Mouse (Mus musculus): ENCODE measurements around the gene Pbld1. TPM values are rescaled to one million over a fixed set of nuclear protein-coding genes. Genes with fewer than 3 reads are reported as not detected.
"Not testable (repeated sequence)": the region's sequence is repeated elsewhere in the genome, so short reads cannot be mapped to it uniquely, and the experiment has no call there.

The Pbld1 gene
- polyA plus RNA-seq, 1 experiment: 0.23 TPM

GRCm38 (mm10) chr10:63052011-63052410, 8.0 kb upstream of the Pbld1 start:
- 95% methylated on average over 6 of the region's 6 CpGs for WGBS

GRCm38 (mm10) chr10:63053007-63053406, 7.0 kb upstream of the Pbld1 start:
- DNase-seq: no peak
- Histone ChIP-seq H3K4me1 (replicated peaks; ENCODE audit: control insufficient read depth, insufficient read depth, low read length) (no peaks in the 10 kb centered on the region), H3K27ac (ENCODE audit: control insufficient read depth, insufficient read depth, low read length) (no peak overlapping the region), H3K27me3 (ENCODE audit: control insufficient read depth, insufficient read depth, low read length) (no peaks in the 10 kb centered on the region), H3K36me3 (ENCODE audit: control insufficient read depth, insufficient read depth, low read length) (no peaks in the 10 kb centered on the region), H3K4me3 (ENCODE audit: control insufficient read depth, insufficient read depth, low read length) (no peak overlapping the region)
- WGBS: 68% methylated on average over 6 of the region's 6 CpGs
- TF ChIP-seq POLR2A (IDR thresholded peaks at IDR 0.05; ENCODE audit: control insufficient read depth, extremely low read depth, insufficient read depth, low read length, poor library complexity): no peak
- TF ChIP-seq CTCF (IDR thresholded peaks at IDR 0.05; ENCODE audit: borderline replicate concordance, control insufficient read depth, extremely low read depth, insufficient read depth, low read length, poor library complexity): no peak

More at GRCm38 (mm10) chr10:63052011-63052410, 8.0 kb upstream of the Pbld1 start:
- no peaks in the 10 kb centered on the region for H3K27me3 ChIP-seq (ENCODE audit: control insufficient read depth, insufficient read depth, low read length)
- no peak for DNase-seq
- H3K36me3 ChIP-seq (ENCODE audit: control insufficient read depth, insufficient read depth, low read length): no peaks in the 10 kb centered on the region
- H3K27ac ChIP-seq (ENCODE audit: control insufficient read depth, insufficient read depth, low read length): no peak overlapping the region
- no peak overlapping the region for H3K4me3 ChIP-seq (ENCODE audit: control insufficient read depth, insufficient read depth, low read length)
- H3K4me1 ChIP-seq (replicated peaks; ENCODE audit: control insufficient read depth, insufficient read depth, low read length): no peaks in the 10 kb centered on the region
- TF ChIP-seq POLR2A (IDR thresholded peaks at IDR 0.05; ENCODE audit: control insufficient read depth, extremely low read depth, insufficient read depth, low read length, poor library complexity): no peak
- no peak for TF ChIP-seq CTCF (IDR thresholded peaks at IDR 0.05; ENCODE audit: borderline replicate concordance, control insufficient read depth, extremely low read depth, insufficient read depth, low read length, poor library complexity)

GRCm38 (mm10) chr10:63054071-63054470, 5.9 kb upstream of the Pbld1 start:
- 92% methylated on average over 6 of the region's 6 CpGs for WGBS
- not testable (repeated sequence) for H3K27ac ChIP-seq (ENCODE audit: control insufficient read depth, insufficient read depth, low read length); DNase-seq; H3K4me3 ChIP-seq (ENCODE audit: control insufficient read depth, insufficient read depth, low read length); H3K4me1 ChIP-seq (replicated peaks; ENCODE audit: control insufficient read depth, insufficient read depth, low read length); H3K36me3 ChIP-seq (ENCODE audit: control insufficient read depth, insufficient read depth, low read length); H3K27me3 ChIP-seq (ENCODE audit: control insufficient read depth, insufficient read depth, low read length)

- H3K27me3 ChIP-seq (ENCODE audit: control insufficient read depth, insufficient read depth, low read length): no peaks in the 10 kb centered on the region
- H3K27ac ChIP-seq (ENCODE audit: control insufficient read depth, insufficient read depth, low read length): no peak overlapping the region
- WGBS: 90% methylated on average over 2 of the region's 2 CpGs
- no peaks in the 10 kb centered on the region for H3K36me3 ChIP-seq (ENCODE audit: control insufficient read depth, insufficient read depth, low read length)
- no peak for DNase-seq
- H3K4me1 ChIP-seq (replicated peaks; ENCODE audit: control insufficient read depth, insufficient read depth, low read length): no peaks in the 10 kb centered on the region
- no peak overlapping the region for H3K4me3 ChIP-seq (ENCODE audit: control insufficient read depth, insufficient read depth, low read length)
- no peak for TF ChIP-seq POLR2A (IDR thresholded peaks at IDR 0.05; ENCODE audit: control insufficient read depth, extremely low read depth, insufficient read depth, low read length, poor library complexity)
- no peak for TF ChIP-seq CTCF (IDR thresholded peaks at IDR 0.05; ENCODE audit: borderline replicate concordance, control insufficient read depth, extremely low read depth, insufficient read depth, low read length, poor library complexity)
These were observed 5.4 kb upstream of the Pbld1 start for GRCm38 (mm10) chr10:63054586-63054985.

- H3K27ac ChIP-seq (ENCODE audit: control insufficient read depth, insufficient read depth, low read length): no peak overlapping the region
These were observed 2.8 kb upstream of the Pbld1 start for GRCm38 (mm10) chr10:63056966-63057750.

GRCm38 (mm10) chr10:63060406-63060805, 444 bp downstream of the Pbld1 start:
- TF ChIP-seq POLR2A (IDR thresholded peaks at IDR 0.05; ENCODE audit: control insufficient read depth, extremely low read depth, insufficient read depth, low read length, poor library complexity) (no peak), CTCF (IDR thresholded peaks at IDR 0.05; ENCODE audit: borderline replicate concordance, control insufficient read depth, extremely low read depth, insufficient read depth, low read length, poor library complexity) (no peak)
- no peaks in the 10 kb centered on the region for H3K4me1 ChIP-seq (replicated peaks; ENCODE audit: control insufficient read depth, insufficient read depth, low read length)
- H3K36me3 ChIP-seq (ENCODE audit: control insufficient read depth, insufficient read depth, low read length): no peaks in the 10 kb centered on the region
- H3K4me3 ChIP-seq (ENCODE audit: control insufficient read depth, insufficient read depth, low read length): no peak overlapping the region
- WGBS: 66% methylated on average over 11 of the region's 11 CpGs
- DNase-seq: no peak
- no peak overlapping the region for H3K27ac ChIP-seq (ENCODE audit: control insufficient read depth, insufficient read depth, low read length)
- no peaks in the 10 kb centered on the region for H3K27me3 ChIP-seq (ENCODE audit: control insufficient read depth, insufficient read depth, low read length)

More at GRCm38 (mm10) chr10:63056966-63057750, 2.8 kb upstream of the Pbld1 start:
- WGBS: 80% methylated on average over 24 of the region's 24 CpGs
- H3K27me3 ChIP-seq (ENCODE audit: control insufficient read depth, insufficient read depth, low read length): no peaks in the 10 kb centered on the region
- no peaks in the 10 kb centered on the region for H3K4me1 ChIP-seq (replicated peaks; ENCODE audit: control insufficient read depth, insufficient read depth, low read length)
- no peak for DNase-seq
- no peak overlapping the region for H3K4me3 ChIP-seq (ENCODE audit: control insufficient read depth, insufficient read depth, low read length)
- TF ChIP-seq CTCF (IDR thresholded peaks at IDR 0.05; ENCODE audit: borderline replicate concordance, control insufficient read depth, extremely low read depth, insufficient read depth, low read length, poor library complexity): no peak
- TF ChIP-seq POLR2A (IDR thresholded peaks at IDR 0.05; ENCODE audit: control insufficient read depth, extremely low read depth, insufficient read depth, low read length, poor library complexity): no peak
- H3K36me3 ChIP-seq (ENCODE audit: control insufficient read depth, insufficient read depth, low read length): no peaks in the 10 kb centered on the region

GRCm38 (mm10) chr10:63061266-63061665, 1.3 kb downstream of the Pbld1 start:
- no peaks in the 10 kb centered on the region for H3K27me3 ChIP-seq (ENCODE audit: control insufficient read depth, insufficient read depth, low read length)
- H3K27ac ChIP-seq (ENCODE audit: control insufficient read depth, insufficient read depth, low read length): no peak overlapping the region
- TF ChIP-seq CTCF (IDR thresholded peaks at IDR 0.05; ENCODE audit: borderline replicate concordance, control insufficient read depth, extremely low read depth, insufficient read depth, low read length, poor library complexity) (no peak), POLR2A (IDR thresholded peaks at IDR 0.05; ENCODE audit: control insufficient read depth, extremely low read depth, insufficient read depth, low read length, poor library complexity) (no peak)
- WGBS: 96% methylated on average over 12 of the region's 12 CpGs
- DNase-seq: no peak
- no peaks in the 10 kb centered on the region for H3K36me3 ChIP-seq (ENCODE audit: control insufficient read depth, insufficient read depth, low read length)
- H3K4me1 ChIP-seq (replicated peaks; ENCODE audit: control insufficient read depth, insufficient read depth, low read length): no peaks in the 10 kb centered on the region
- no peak overlapping the region for H3K4me3 ChIP-seq (ENCODE audit: control insufficient read depth, insufficient read depth, low read length)

Data from thymus, adult 2 months (tissue).